Mouse (Mus musculus): ENCODE results near the gene Csnk1g2. TPM values are rescaled to one million over a fixed set of nuclear protein-coding genes. Genes with fewer than 3 reads are reported as not detected.
"Not testable (repeated sequence)": the region's sequence is repeated elsewhere in the genome, so short reads cannot be mapped to it uniquely, and the experiment has no call there.

Csnk1g2 gene
- total RNA-seq, 2 experiments from 2014 or later = 188 to 196 TPM

DNA sequence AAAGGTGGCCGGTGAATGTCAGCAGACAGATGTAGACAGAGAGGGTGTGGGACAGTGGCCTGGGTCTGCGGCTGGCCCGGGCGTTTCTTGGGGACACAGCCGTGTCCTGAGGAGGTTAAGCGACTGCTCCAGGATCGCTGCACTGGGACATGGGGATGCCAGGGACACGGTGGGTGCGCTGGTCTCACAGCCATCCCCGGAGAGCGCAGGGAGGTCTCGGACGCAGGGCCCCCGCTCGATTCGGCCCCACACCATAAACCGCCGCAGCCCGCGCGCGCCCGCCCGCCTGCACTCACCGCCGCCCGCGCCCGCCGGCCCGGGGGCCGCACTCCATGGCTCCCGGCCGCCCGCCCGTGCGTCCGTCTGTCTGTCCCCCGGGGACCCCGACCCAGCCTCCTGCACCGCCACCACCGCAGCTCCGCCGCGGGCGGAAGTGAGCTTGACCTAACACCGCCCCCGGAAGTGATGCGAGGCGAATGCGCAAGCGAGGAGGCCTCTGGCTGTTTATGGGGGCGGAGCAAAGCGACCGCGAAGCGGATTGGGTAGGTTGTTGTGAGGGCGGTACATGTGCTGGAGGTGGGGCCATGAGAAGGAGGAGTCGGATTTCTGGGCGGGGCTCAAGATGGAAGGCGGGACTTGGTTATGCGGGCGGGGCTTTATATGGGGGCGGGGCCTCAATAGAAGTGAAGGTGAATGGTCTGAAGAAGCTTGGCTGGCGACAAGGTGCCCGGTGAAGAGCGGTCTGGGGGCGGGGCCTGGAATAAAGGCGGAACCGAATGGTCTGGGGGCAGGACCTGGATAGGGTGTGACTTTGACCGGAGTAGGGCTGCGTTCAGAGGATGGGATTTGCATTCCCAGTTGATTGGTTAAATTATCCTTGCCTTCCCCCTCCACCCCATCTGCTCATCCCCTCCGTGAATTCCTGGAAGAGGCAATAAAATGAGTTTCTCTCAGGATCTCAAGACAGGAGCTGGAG lies 32.5 kb upstream of the Csnk1g2 start, which contains the start of gene Abhd17a:
Gene Abhd17a (minus strand): TSS at position 463 of the 976 bp plus-strand sequence.
- intact Hi-C loops (cut with DNase I) = no loop called here
- peak; percentile 94 to 96 for DNase-seq (ENCODE audit: low spot score in 2 of 2)

DNA sequence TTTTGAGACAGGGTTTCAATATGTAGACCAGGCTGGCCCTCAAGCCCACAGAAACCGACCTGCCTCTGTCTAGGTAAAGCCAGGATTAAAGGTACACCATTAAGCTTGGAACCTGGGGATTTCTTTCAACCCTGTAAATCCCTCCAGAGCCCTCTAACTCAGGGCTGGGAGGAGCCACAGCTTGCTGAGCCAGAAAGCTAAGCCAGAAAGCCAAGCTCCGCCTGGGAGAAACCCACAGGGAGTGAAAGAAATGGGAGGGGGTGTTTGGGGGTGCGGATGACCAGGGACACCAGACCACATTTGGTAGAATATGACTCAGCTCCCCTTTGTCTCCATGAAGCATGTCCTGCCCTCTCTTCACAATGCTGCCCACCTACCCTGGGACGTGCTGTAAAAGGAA lies 26.3 kb upstream of the Csnk1g2 start:
- DNase-seq (ENCODE audit: low spot score in 2 of 2) = no peak
- intact Hi-C loops (cut with DNase I) = no loop called here

DNA sequence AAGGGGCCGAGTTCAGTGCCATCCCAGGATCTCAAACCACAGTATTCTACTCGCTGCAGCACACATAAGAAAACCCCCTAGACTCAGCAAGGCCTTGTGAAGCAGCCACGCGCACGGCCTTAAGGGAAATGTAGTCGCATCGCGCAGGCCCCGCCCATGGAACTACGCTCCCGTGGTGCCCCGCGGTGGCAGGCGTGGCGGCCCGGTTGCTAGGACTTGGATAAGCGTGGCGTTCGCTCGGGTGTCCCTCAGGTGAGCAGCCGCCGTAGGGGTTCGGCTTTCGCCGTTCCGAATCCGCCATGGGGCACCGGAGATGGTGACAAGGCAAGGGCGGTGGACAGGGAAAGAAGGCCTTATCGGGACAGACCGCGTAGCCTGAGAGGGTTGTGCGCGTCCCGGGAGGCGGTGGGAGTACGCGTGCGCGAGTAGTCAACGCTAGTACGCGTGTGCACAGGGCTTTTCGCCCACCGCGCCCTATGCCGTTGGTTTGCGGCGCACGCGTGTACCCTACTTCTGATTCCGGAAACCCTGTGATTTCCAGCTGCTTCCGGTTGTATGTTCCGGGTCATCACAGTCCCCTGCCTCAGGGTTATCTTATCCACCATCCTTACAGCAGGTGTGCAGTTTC lies 19.8 kb upstream of the Csnk1g2 start, which contains the start of the genes Scamp4 and Adat3:
Gene Scamp4 (plus strand): TSS at position 175 of the 628 bp plus-strand sequence.
Gene Adat3 (plus strand): TSS at position 183 of the 628 bp plus-strand sequence.
- peak; percentile 95 to 97 for DNase-seq (ENCODE audit: low spot score in 2 of 2)

DNA sequence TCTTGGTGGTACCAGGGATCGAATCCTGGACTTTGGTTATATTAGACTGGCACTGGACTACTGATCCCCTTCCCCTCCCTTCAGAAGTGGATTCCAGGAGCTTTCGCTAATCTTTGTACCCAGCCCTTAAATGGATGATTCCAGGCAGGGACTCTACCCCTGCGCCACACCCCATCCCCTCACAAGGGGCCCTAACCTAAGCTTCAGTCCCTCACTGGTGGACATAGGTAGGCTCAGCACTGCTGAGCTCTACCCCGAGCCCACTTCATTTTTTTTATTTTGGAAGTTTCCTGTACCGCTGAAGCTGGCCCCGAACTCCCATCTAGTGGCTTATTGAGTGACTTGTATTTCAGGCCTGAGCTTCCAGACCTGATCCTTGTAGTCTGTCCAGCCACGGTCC lies 19.3 kb upstream of the Csnk1g2 start:
- DNase-seq (ENCODE audit: low spot score in 2 of 2) = no peak
- intact Hi-C loops (cut with DNase I) = no loop called here

More for the DNA sequence above, 19.8 kb upstream of the Csnk1g2 start, which contains the start of the genes Scamp4 and Adat3:
- intact Hi-C loops (cut with DNase I) = no loop called here

DNA sequence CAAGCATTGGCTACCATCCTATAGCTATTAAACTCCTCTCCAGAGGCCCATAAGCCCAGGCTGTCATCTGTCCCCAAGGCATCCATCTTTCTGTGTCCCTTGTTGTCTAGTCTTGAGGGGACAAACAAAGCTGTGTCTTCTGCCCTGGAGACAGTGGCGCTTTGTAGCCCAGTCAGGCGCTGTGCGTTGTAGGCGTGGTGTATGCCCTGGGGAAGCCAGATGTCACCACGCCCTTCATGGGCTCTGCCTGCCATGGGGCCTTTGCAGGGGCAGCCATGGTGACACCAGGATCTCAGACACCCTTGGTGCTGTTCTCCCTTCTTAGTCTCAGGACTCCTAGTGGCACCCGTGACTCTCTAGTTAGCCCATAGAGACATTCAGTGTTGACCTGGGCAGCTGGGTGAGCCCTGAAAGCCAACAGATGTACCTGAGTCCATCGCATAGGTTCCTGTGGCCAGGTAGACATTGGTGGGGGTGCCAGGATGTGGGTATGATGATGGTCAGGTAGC lies 18.6 kb upstream of the Csnk1g2 start:
- intact Hi-C loops (cut with DNase I) = no loop called here

DNA sequence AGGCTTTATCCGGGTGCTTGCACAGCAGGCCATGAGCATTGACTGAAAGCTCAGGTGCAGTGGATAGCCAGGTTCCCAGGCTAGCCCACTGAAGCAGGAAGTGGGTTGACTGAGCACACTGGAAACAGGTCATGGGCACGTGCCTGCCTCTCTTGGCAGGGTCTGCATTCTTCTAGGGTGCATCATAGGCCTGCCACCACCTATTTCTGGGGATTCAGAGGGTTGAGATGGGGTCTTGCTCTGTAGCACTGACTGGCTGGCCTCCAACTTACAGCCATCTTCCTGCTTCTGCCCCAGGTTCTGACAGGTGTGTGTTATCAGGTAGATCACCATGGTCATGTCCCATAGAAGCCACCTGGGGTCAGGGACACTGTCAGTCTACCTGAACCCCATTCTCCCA lies 17.6 kb upstream of the Csnk1g2 start:
- intact Hi-C loops (cut with DNase I) = no loop called here

More for the DNA sequence above, 18.6 kb upstream of the Csnk1g2 start:
- DNase-seq (ENCODE audit: low spot score in 2 of 2) = no peak

DNA sequence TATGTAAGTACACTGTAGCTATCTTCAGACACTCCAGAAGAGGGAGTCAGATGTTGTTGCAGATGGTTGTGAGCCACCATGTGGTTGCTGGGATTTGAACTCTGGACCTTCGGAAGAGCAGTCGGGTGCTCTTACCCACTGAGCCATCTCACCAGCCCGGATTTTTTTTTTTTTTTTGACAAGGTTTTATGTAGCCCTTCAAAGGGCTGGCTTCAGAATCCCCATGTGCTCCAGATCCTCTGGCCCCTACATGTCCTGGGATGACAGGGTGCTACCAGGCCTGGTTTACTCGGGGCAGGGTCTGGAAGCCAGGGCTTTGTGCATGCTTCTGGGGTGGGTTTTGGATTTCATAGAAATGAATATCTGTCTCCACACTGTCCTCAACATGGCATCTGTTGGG lies 16.9 kb upstream of the Csnk1g2 start, which contains the start of gene Gm49322:
Gene Gm49322 (plus strand): TSS at position 301 of the 400 bp plus-strand sequence.
- intact Hi-C loops (cut with DNase I); DNase-seq (ENCODE audit: low spot score in 2 of 2): not testable (repeated sequence)

More for the DNA sequence above, 17.6 kb upstream of the Csnk1g2 start:
- no peak for DNase-seq (ENCODE audit: low spot score in 2 of 2)

DNA sequence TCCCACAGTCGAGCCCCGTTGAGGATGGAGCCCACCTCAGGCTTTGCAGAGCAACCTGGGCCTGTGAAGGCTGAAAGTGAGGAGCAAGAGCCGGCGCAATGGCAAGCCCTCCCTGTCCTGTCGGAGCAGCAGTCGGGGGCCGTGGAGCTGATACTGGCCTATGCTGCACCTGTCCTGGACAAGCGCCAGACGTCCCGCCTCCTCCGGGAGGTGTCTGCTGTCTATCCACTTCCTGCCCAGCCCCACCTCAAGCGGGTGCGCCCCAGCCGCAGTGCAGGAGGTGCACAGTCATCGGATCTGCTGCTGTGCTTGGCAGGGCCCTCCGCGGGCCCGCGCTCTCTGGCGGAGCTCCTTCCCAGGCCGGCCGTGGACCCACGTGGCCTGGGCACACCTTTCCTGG lies 16.3 kb upstream of the Csnk1g2 start:
- intact Hi-C loops (cut with DNase I) = no loop called here
- DNase-seq (ENCODE audit: low spot score in 2 of 2) = no peak

DNA sequence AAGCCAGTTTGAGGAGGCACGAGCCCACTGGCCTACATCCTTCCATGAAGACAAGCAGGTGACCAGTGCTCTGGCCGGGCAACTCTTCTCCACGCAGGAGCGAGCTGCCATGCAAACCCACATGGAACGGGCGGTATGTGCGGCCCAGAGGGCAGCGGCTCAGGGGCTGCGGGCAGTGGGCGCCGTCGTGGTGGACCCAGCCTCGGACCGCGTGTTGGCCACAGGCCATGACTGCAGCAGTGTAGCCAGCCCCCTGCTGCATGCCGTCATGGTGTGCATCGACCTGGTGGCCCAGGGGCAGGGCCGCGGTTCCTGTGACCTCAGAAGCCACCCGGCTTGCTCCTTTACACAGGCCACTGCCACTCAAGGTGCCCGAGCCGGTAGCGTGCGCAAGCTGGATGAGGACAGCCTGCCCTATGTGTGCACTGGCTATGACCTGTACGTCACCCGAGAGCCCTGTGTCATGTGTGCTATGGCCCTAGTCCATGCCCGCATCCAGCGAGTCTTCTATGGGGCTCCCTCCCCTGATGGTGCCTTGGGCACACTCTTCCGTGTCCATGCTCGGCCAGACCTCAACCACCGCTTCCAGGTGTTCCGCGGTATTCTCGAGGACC lies 15.8 kb upstream of the Csnk1g2 start:
- DNase-seq (ENCODE audit: low spot score in 2 of 2) = no peak
- intact Hi-C loops (cut with DNase I) = no loop called here

DNA sequence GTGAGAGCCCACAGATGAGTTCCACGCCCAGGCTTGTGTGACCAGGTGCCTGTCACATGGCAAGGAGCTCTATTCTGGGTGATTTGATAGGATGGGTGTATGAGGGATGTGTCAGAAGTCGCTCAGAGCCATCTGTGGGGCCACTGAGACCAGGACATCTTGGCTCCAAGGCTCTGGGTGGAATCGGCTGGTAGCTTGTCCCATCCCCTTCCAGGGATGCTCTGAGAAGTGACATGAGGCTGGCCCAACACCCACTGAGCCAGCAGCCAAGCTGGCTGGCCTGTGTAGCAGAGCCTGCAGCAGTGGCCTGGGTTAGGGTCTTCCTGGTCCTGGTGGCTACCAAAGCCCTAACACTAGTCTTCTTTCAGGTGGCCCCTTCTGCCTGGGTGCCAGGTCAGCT lies 14.2 kb upstream of the Csnk1g2 start:
- DNase-seq (ENCODE audit: low spot score in 2 of 2) = no peak
- intact Hi-C loops (cut with DNase I) = no loop called here

DNA sequence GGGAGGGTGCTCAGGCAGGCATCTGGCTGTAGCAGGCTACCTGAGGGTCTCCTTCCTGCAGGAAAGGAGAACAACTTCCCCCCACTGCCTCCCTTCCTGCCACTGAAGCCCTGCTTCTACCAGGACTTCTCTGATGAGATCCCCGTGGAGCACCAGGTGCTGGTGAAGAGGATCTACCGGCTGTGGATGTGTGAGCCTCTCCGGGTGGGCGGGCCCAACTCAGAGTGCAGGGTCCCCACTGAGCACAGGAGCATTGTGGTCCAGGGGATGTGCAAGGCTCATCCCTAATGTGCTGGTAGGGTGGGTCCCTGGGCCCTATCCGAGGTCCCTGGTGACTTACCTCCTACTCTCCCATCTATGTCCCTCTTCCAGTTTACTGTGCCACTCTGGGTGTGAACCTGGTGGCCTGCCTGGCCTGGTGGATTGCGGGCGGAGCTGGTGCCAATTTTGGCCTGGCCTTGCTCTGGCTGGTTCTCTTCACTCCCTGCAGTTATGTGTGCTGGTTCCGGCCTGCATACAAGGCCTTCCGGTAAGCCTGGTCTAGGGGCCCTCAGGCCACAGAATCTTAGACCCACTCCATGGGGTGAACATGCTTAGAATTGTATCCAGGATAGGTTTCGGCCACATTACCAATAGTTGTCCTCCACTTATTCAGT lies 13.2 kb upstream of the Csnk1g2 start:
- intact Hi-C loops (cut with DNase I) = no loop called here
- DNase-seq (ENCODE audit: low spot score in 2 of 2) = no peak

DNA sequence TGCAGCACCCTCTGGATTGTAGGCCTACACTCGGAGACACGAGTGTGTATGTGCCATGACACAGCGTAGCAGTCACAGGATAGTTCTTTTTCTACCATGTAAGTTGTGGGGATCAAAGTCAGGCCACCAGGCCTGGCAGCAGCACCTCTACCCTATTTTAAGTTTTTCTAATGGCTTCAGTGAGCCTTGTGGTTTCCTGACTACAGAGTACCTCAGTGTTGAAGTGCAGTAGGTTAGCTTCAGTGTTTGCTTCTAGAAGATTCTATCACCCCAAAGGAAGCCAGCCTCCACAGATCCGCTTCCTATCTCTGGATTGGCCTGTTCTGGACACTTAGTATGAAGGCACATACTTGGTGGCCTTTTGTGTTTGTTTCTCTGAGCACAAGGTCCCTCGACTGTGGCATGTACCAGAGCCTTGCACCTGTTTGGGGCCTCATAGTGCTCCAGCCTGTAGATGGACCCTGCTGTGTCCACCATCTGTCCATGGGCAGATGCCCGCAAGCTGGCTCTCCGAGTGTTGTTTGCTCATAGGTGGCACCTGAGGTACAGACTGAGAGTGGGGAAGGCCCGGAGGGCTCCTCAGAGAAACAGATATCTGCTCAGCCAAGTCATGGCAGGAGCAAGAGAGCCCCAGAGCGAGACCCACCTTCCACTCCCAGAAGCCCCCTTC lies 12.4 kb upstream of the Csnk1g2 start:
- no peak for DNase-seq (ENCODE audit: low spot score in 2 of 2)
- intact Hi-C loops (cut with DNase I) = no loop called here

DNA sequence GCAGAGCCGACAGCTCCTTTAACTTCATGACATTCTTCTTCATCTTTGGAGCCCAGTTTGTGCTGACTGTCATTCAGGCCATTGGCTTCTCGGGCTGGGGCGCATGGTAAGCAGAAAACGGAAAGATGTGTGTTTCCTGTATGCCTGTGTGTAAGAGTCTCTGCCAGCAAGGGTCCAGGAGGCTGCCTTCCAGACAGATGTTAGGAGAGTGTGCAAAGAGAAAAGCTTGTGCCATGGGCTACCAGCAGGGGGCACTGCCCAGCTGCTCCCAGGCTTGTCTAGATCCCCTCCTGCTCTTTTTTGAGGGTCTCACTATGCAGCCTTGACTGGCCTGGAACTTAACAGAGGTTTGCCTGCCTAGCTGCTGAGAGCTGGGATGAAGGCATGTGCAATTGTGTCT lies 11.6 kb upstream of the Csnk1g2 start:
- DNase-seq (ENCODE audit: low spot score in 2 of 2) = peak in 1 of 2 experiments; percentile 45
- intact Hi-C loops (cut with DNase I) = no loop called here

DNA sequence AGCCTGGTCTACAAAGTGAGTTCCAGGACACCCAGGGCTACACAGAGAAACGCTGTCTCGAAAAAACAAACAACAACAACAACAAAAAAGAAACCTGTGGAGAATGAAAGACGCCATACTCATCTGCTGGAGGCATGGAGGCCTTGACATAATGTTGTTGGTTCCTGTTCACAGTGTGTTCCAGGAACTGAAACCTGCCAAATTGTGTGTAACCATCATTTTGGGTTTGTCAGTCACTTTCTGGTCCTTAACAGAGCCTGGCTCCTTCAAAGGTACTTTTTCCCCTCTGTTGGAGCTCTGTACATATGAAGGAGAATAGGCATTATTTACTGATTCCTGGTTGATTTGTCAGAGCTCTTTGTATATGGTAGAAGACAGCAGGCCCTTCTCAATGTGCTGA lies 10.7 kb upstream of the Csnk1g2 start:
- DNase-seq (ENCODE audit: low spot score in 2 of 2) = no peak
- intact Hi-C loops (cut with DNase I) = no loop called here

DNA sequence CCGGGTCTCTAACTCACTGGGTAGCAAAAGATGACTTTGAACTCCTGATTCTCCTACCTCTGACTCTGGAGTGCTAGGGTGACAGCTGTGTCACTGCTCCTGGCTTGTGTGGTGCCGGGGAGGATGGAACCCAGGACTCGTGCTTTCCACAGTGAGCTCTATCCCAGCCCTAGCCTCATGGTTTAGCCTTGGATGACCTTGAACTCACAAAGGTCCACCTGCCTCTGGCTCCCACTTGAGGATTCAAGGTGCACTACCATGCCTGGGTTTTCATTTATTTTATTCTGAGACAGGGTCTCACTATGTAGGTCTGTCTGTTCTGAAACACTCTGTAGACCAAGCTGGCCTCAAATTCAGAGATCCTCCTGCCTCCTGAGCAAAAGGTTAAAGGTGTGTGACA lies 8.8 kb upstream of the Csnk1g2 start:
- intact Hi-C loops (cut with DNase I) = no loop called here
- DNase-seq (ENCODE audit: low spot score in 2 of 2) = no peak

DNA sequence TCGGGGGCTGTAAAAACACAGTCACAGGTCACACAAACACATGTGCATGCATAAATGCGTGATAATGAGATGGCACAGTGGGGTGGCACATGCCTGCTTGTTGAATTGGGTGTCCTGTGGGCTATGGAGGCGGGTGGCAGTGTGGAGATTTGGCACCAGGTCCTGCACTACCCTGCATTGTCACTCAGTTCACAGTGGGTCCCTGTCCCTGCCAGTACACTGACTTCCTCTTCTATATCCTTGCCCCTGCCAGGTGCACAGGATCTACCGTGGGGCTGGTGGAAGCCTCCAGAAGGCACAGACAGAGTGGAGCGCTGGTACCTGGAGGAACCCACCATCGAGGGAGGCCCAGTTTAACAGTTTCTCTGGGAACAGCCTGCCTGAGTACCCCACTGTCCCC lies 8.3 kb upstream of the Csnk1g2 start:
- intact Hi-C loops (cut with DNase I) = no loop called here
- DNase-seq (ENCODE audit: low spot score in 2 of 2) = no peak

DNA sequence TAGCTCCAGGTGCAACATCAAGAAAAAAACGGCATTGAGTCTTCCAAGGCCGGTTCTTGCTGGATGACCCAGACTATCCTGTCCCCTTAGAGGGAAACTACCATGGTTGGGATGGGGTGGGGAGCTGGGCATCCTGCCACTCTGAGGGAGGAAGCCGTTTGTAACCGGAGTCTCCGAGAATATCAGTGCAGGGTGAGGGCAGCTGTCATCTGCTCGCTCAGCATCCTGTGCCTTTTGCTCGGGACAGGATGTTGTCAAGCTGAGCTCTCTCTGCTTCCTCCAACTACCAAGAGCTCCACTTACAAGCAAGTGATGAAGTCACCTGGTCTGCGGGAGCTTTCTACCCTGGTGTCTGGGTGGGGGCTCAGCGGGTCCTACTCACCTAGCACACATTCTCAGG lies 4.5 kb upstream of the Csnk1g2 start:
- intact Hi-C loops (cut with DNase I) = no loop called here
- DNase-seq (ENCODE audit: low spot score in 2 of 2) = no peak

DNA sequence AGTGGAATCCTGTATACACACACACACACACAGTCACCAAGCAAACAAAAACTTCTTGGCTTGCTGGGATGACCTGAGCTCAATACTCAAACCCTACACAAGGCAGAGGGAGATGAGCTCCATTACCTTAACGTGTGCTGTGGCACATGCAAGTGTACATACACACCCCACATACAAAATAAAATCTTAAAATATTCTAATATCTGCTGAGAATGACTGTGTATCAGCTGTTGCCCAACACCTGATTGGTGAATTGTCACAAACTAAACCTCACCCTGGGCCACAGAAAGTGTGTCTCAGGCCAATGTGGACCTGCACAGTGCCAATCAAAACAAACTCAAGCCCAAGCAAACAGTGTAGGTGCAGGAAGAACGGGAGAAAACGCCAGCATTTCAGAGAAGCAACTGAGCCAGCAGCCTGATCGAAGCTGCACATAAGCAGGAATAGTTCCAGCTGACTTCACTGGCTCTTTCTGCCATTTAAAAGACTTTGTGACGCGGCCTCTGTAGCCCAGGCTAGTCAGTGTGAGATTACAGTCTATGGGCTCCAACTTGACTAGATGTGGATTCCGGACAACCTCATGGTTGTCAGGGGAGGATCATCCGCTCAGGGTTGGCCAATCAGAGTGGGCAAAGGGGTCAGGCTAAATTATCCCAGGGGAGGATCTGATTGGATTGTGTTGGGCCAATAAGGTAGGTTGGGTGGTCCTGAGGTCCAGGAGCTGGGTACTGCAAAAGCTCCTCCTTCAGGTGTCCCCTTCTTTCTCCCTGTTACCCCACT lies 3.0 kb upstream of the Csnk1g2 start:
- no peak for DNase-seq (ENCODE audit: low spot score in 2 of 2)
- intact Hi-C loops (cut with DNase I) = loop anchor here (5.0 kb wide), 1 partner anchor 42 kb away; the partner anchor contains the start of gene Klf16
